9 mouse cellular contexts compared by ENCODE assay signal in the genomic region with DNA sequence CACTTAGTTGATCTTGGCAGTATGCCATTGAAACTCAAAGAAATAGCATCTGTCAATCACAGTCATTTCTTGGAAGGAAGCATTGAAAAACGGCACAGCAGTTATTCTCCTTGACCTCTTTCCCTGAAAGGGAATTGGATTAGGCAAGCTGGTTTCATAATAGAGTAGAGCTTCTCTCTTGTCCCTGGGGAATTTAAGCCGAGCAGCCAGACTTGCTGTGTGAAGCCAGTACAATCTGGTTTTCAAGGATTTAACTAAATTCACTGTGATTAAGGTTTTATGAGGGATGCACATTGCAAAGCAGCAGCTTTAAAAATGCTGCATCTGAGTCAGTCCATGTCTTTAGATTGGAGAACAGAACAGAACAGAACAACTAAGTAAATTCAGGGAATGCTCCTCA. TPM values are rescaled to one million over a fixed set of nuclear protein-coding genes. Genes with fewer than 3 reads are reported as not detected.
DNase-seq lines count a peak whose midpoint lies in the region; ATAC-seq and TF ChIP-seq lines count a peak whose summit lies in the region.
"Had no signal": no experiment of that assay in that cellular context is flagged by ENCODE, and none has a peak within 500 bp of the region (broad histone marks: within the 10 kb centered on the region; RNA-seq: fewer than 3 reads in every experiment).

No protein-coding gene starts in this region.

- no peak for TF ChIP-seq EP300 in liver, postnatal 0 days (IDR thresholded peaks at IDR 0.05; ENCODE audit: low read depth)

- H3K27ac ChIP-seq in forebrain, embryonic 10.5 days = peak overlapping the region; percentile 72
- H3K27ac ChIP-seq in liver, postnatal 0 days (ENCODE audit: low read depth) = no peak overlapping the region
- H3K27ac ChIP-seq: neural tube, embryonic 12.5 days had no signal

- peak; percentile 23 for DNase-seq in gastrocnemius, adult 18-20 months (ENCODE audit: low spot score)
- DNase-seq in gastrocnemius, adult 8-10 months (ENCODE audit: low spot score in 2 of 2) = no peak
- peak; percentile 21 for DNase-seq in R1 (ENCODE audit: low read depth, low spot score)
- peak; percentile 35 for DNase-seq in forebrain, embryonic 10.5 days (ENCODE audit: extremely low spot score, low spot score)
- DNase-seq in left cerebral cortex, adult 18-20 months (ENCODE audit: low spot score in 2 of 2) = peak; percentile 3 to 33
- DNase-seq in telencephalon, adult 2 months (ENCODE audit: low read depth, low spot score) = peak; percentile 78
- no peak for DNase-seq in liver, postnatal 0 days
- no peak for DNase-seq in ovary, postnatal 14 days (ENCODE audit: low spot score)

- TF ChIP-seq CTCF in liver, postnatal 0 days (IDR thresholded peaks at IDR 0.05; ENCODE audit: low read depth) = no peak

- H3K4me3 ChIP-seq in forebrain, embryonic 10.5 days = peak overlapping the region; percentile 0; the same call in 1 of the 2 replicates
- H3K4me3 ChIP-seq in liver, postnatal 0 days (ENCODE audit: low read depth, low read length) = no peak overlapping the region
- H3K4me3 ChIP-seq: neural tube, embryonic 12.5 days had no signal

- no peaks in the 10 kb centered on the region for H3K36me3 ChIP-seq in forebrain, embryonic 10.5 days (replicated peaks)
- H3K36me3 ChIP-seq in liver, postnatal 0 days (replicated peaks; ENCODE audit: insufficient read depth, low read length) = no peaks in the 10 kb centered on the region
- H3K36me3 ChIP-seq: neural tube, embryonic 12.5 days had no signal

- no peak overlapping the region for H3K4me2 ChIP-seq in liver, postnatal 0 days (ENCODE audit: low read depth, low read length)
- H3K4me2 ChIP-seq: neural tube, embryonic 12.5 days had no signal

- ATAC-seq in liver, postnatal 0 days = no peak

- H3K9ac ChIP-seq in liver, postnatal 0 days (replicated peaks) = no peak overlapping the region
- H3K9ac ChIP-seq: neural tube, embryonic 12.5 days had no signal

- 18% methylated on average over 2 of the region's 2 CpGs for WGBS in forebrain, embryonic 10.5 days
- 34% methylated on average over 2 of the region's 2 CpGs for WGBS in liver, postnatal 0 days (ENCODE audit: insufficient replicate concordance)

- H3K9me3 ChIP-seq in forebrain, embryonic 10.5 days = no peaks in the 10 kb centered on the region
- no peaks in the 10 kb centered on the region for H3K9me3 ChIP-seq in liver, postnatal 0 days (ENCODE audit: low read length)
- H3K9me3 ChIP-seq: neural tube, embryonic 12.5 days had no signal

- no peaks in the 10 kb centered on the region for H3K27me3 ChIP-seq in forebrain, embryonic 10.5 days (ENCODE audit: poor library complexity, severe bottlenecking)
- H3K27me3 ChIP-seq in liver, postnatal 0 days (ENCODE audit: insufficient read depth, low read length) = no peaks in the 10 kb centered on the region
- H3K27me3 ChIP-seq: neural tube, embryonic 12.5 days had no signal

- peaks cover 46% of the 10 kb centered on the region for H3K4me1 ChIP-seq in forebrain, embryonic 10.5 days
- H3K4me1 ChIP-seq in liver, postnatal 0 days (ENCODE audit: insufficient read depth) = peaks cover 5% of the 10 kb centered on the region; the same call in 1 of the 2 replicates
- H3K4me1 ChIP-seq: neural tube, embryonic 12.5 days had no signal

RNA-seq across cellular contexts. Expression of a gene that starts 46.8 kb away (rescaled TPM):
- 10 to 100 TPM; 17.9 to 23.7 TPM for total RNA-seq in gastrocnemius, adult 18-20 months (2021)
- 10 to 100 TPM; 16.6 to 23.1 (median 19.7) TPM for total RNA-seq in gastrocnemius, adult 8-10 months (2022)
- polyA plus RNA-seq in forebrain, embryonic 10.5 days (2016; fragmentation: Nextera tagmentation; extraction: Ambion mirVana) = 13.5 and 15.1 TPM in 2 replicates
- 100 to 1,000 TPM; 136 to 139 TPM for total RNA-seq in left cerebral cortex, adult 18-20 months (2021)
- polyA plus RNA-seq in liver, postnatal 0 days (2015; fragmentation: Nextera tagmentation; extraction: Ambion mirVana) = 2.0 TPM in 2 replicates

Comparison
In these comparisons a context has a peak if more than half of its experiments do, and no peak if none do; other contexts are left out.
1. DNase-seq: peak in gastrocnemius, adult 18-20 months (single experiment), R1 (single experiment), forebrain, embryonic 10.5 days (single experiment), left cerebral cortex, adult 18-20 months (2 of 2) and telencephalon, adult 2 months (single experiment); none in gastrocnemius, adult 8-10 months (0 of 2), liver, postnatal 0 days (single experiment) and ovary, postnatal 14 days (single experiment).
2. RNA of a gene that starts 46.8 kb away (total RNA-seq): 136 to 139 TPM in left cerebral cortex, adult 18-20 months; 17.9 to 23.7 TPM in gastrocnemius, adult 18-20 months and 16.6 to 23.1 TPM in gastrocnemius, adult 8-10 months; every median in the first group is over 4 times any median in the second.